Mouse (Mus musculus) midbrain, embryonic 11.5 days (tissue): ENCODE data around the gene Cym. TPM values are rescaled to one million over a fixed set of nuclear protein-coding genes. Genes with fewer than 3 reads are reported as not detected.

Experiments
- ATAC-seq: fragments of 200-750 bp; cut with Nextera tagmentation; 2 replicates; pipeline ENCODE4 v1.8.0; 2017; ENCODE audit warnings: moderate TSS enrichment, moderate library complexity; ENCODE audit not compliant: low FRiP score
- DNase-seq: peaks from one replicate; pipeline ENCODE4 v3.0.0; 2015; ENCODE audit warnings: low spot score; ENCODE audit errors: missing footprints
- H3K27ac ChIP-seq: fragments of 300-500 bp; sonication (generic); 2 replicates; pipeline ENCODE4 v1.5.1; 2014; ENCODE audit warnings: low read depth, low read length
- H3K27me3 ChIP-seq: fragments of 300-500 bp; sonication (generic); 2 replicates; pipeline ENCODE4 v1.6.1; 2014; ENCODE audit warnings: mild to moderate bottlenecking, low read length, moderate library complexity, mixed read lengths; ENCODE audit not compliant: control insufficient read depth, insufficient read depth
- H3K36me3 ChIP-seq: fragments of 300-500 bp; sonication (generic); 2 replicates; pipeline ENCODE4 v1.6.1; 2014; ENCODE audit warnings: mild to moderate bottlenecking, low read length, moderate library complexity, mixed read lengths; ENCODE audit not compliant: control insufficient read depth, insufficient read depth
- H3K4me1 ChIP-seq: fragments of 300-500 bp; sonication (generic); 2 replicates; pipeline ENCODE4 v1.6.1; 2014; ENCODE audit warnings: low read length; ENCODE audit not compliant: control insufficient read depth, insufficient read depth
- H3K4me2 ChIP-seq: fragments of 300-500 bp; sonication (generic); 2 replicates; pipeline ENCODE4 v1.6.1; 2014; ENCODE audit warnings: mild to moderate bottlenecking, moderate library complexity
- H3K4me3 ChIP-seq: fragments of 300-500 bp; sonication (generic); 2 replicates; pipeline ENCODE4 v1.5.1; 2014; ENCODE audit warnings: low read depth, low read length
- H3K9ac ChIP-seq: fragments of 300-500 bp; sonication (generic); 2 replicates; pipeline ENCODE4 v1.6.1; 2014; ENCODE audit warnings: low read length
- H3K9me3 ChIP-seq: fragments of 300-500 bp; sonication (generic); 2 replicates; pipeline ENCODE4 v1.6.1; 2016; ENCODE audit warnings: low read length; ENCODE audit not compliant: control insufficient read depth
- WGBS: fragments of 180-500 bp; shearing (Covaris S2); extraction: QIAGEN DNeasy Blood & Tissue Kit; methylation state at CpG from one replicate; pipeline ENCODE4 v1.1.7; 2014; 5-methylcytosine and 5-hydroxymethylcytosine counted together
- polyA plus RNA-seq: library from polyadenylated mRNA; unstranded; fragments of >200 nt; fragmentation: Nextera tagmentation; extraction: Ambion mirVana; gene quantifications from 2 replicates; pipeline ENCODE4 v1.2.1, GENCODE M21; 2014

Gene Cym
- polyA plus RNA-seq, 1 experiment from 2014 or later: not detected

GRCm38 (mm10) chr3:107187022-107187421 lies 34.5 kb downstream of the Cym start:
- H3K4me1 ChIP-seq: no peaks in the 10 kb centered on the region
- WGBS: 83% methylated on average over 4 of the region's 4 CpGs
- DNase-seq: no peak

GRCm38 (mm10) chr3:107185597-107185996 lies 35.9 kb downstream of the Cym start:
- no peak overlapping the region for H3K4me2 ChIP-seq
- no peak overlapping the region for H3K9ac ChIP-seq
- no peaks in the 10 kb centered on the region for H3K9me3 ChIP-seq
- no peaks in the 10 kb centered on the region for H3K36me3 ChIP-seq
- no peak for DNase-seq
- H3K27me3 ChIP-seq: no peaks in the 10 kb centered on the region
- no peak for ATAC-seq
- H3K4me1 ChIP-seq: no peaks in the 10 kb centered on the region
- H3K27ac ChIP-seq: no peak overlapping the region
- WGBS: 75% methylated on average over 3 of the region's 3 CpGs
- H3K4me3 ChIP-seq: no peak overlapping the region

More at GRCm38 (mm10) chr3:107187022-107187421, 34.5 kb downstream of the Cym start:
- Histone ChIP-seq H3K36me3 (no peaks in the 10 kb centered on the region), H3K27ac (no peak overlapping the region), H3K9me3 (no peaks in the 10 kb centered on the region), H3K27me3 (no peaks in the 10 kb centered on the region), H3K9ac (no peak overlapping the region), H3K4me2 (no peak overlapping the region), H3K4me3 (no peak overlapping the region)
- ATAC-seq: no peak

GRCm38 (mm10) chr3:107183178-107183577 lies 38.4 kb downstream of the Cym start:
- Histone ChIP-seq H3K4me1 (no peaks in the 10 kb centered on the region), H3K36me3 (no peaks in the 10 kb centered on the region), H3K9ac (no peak overlapping the region), H3K4me2 (no peak overlapping the region), H3K9me3 (no peaks in the 10 kb centered on the region), H3K27me3 (no peaks in the 10 kb centered on the region), H3K4me3 (no peak overlapping the region), H3K27ac (no peak overlapping the region)
- ATAC-seq: no peak
- DNase-seq: no peak
- 85% methylated on average over 3 of the region's 3 CpGs for WGBS

DNA sequence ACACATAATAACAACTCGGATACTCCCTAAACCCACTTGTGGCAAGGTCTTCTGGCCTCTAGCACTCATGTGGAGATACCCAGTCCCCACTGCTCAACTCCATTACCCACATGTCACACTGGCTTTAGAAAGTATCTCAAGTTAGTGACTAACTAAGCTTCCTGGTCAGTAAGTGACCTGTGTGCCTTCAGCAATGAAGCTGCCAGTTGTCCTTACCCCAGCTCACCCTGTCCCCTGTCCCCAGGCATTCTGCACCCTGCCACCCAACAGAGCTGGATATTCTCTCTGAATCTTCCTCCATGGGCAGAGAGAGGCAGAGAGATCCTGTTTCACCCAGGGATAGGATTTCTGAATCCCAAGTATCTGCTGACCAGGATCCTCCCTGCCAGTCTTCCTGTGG lies 38.8 kb downstream of the Cym start, which contains the start of gene Kcna10:
Kcna10 (plus strand) TSS at position 301 of the 400 bp plus-strand sequence.
- H3K9ac ChIP-seq: no peak within 1 kb of the TSS
- WGBS: 88% methylated on average over 1 of the region's 1 CpGs
- no peak within 1 kb of the TSS for H3K4me2 ChIP-seq
- H3K9me3 ChIP-seq: no peaks in the 10 kb centered on the region
- ATAC-seq: no peak
- H3K36me3 ChIP-seq: no peaks in the 10 kb centered on the region
- no peaks in the 10 kb centered on the region for H3K27me3 ChIP-seq
- H3K4me1 ChIP-seq: no peaks in the 10 kb centered on the region
- DNase-seq: no peak
- H3K4me3 ChIP-seq: no peak within 1 kb of the TSS
- no peak within 1 kb of the TSS for H3K27ac ChIP-seq

GRCm38 (mm10) chr3:107180860-107181259 lies 40.7 kb downstream of the Cym start:
- WGBS: 78% methylated on average over 2 of the region's 2 CpGs

DNA sequence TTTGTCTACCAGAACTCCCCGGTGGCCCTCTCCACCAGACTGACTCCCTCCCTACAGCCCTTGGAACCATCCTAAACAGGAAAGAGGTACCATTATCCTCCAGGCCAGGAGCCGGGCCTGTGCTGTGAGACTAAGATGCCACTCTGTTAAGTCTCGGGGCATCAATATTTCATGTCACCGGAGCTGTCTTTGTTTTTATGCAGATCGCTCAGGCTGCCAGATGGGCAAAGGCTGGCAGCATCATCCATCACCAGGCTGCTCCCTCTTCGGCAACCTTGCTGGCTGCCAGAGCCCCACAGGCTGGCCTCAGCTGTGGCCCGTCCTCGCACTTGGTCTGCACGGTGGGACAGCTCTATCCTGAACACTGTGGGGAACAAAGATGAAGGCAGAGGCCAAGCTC lies 45.0 kb downstream of the Cym start:
- Histone ChIP-seq H3K4me2 (no peak overlapping the region), H3K4me3 (no peak overlapping the region), H3K27ac (no peak overlapping the region), H3K4me1 (no peaks in the 10 kb centered on the region), H3K9ac (no peak overlapping the region), H3K36me3 (no peaks in the 10 kb centered on the region), H3K9me3 (no peaks in the 10 kb centered on the region), H3K27me3 (no peaks in the 10 kb centered on the region)
- WGBS: 88% methylated on average over 9 of the region's 9 CpGs
- ATAC-seq (no peak), DNase-seq (no peak)

More at GRCm38 (mm10) chr3:107180860-107181259, 40.7 kb downstream of the Cym start:
- no peak overlapping the region for H3K4me3 ChIP-seq
- no peak overlapping the region for H3K27ac ChIP-seq
- H3K9ac ChIP-seq: no peak overlapping the region
- H3K4me1 ChIP-seq: no peaks in the 10 kb centered on the region
- no peak overlapping the region for H3K4me2 ChIP-seq
- no peaks in the 10 kb centered on the region for H3K27me3 ChIP-seq
- ATAC-seq (no peak), DNase-seq (no peak)
- no peaks in the 10 kb centered on the region for H3K9me3 ChIP-seq
- H3K36me3 ChIP-seq: no peaks in the 10 kb centered on the region

GRCm38 (mm10) chr3:107175486-107175885 lies 46.0 kb downstream of the Cym start:
- Histone ChIP-seq H3K27ac (no peak overlapping the region), H3K4me2 (no peak overlapping the region), H3K27me3 (no peaks in the 10 kb centered on the region), H3K9me3 (no peaks in the 10 kb centered on the region), H3K4me3 (no peak overlapping the region), H3K4me1 (no peaks in the 10 kb centered on the region), H3K36me3 (no peaks in the 10 kb centered on the region), H3K9ac (no peak overlapping the region)
- ATAC-seq (no peak), DNase-seq (no peak)
- 85% methylated on average over 4 of the region's 4 CpGs for WGBS

DNA sequence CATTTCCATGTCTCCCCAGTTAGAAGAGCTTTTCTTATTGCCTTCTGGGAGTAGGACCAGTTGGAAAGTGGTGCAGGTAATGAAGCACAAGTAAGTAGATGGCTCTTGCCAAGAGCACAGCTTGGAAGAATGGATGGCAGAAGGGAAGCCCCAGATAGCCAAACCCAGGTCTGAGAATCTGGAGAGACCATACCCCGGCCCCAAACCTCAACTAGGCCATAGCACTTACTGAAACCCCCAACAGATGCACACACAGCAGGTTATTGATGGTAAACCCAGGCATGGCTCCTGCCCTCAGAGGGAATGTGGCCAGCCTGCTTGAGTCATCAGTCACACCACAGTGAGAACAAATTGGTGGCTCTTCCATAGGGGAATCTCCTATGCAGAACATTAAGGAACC lies 49.0 kb downstream of the Cym start:
- no peaks in the 10 kb centered on the region for H3K27me3 ChIP-seq
- no peak for ATAC-seq
- no peaks in the 10 kb centered on the region for H3K36me3 ChIP-seq
- DNase-seq: no peak
- H3K9ac ChIP-seq: no peak overlapping the region
- H3K4me3 ChIP-seq: no peak overlapping the region
- H3K27ac ChIP-seq: no peak overlapping the region
- H3K4me2 ChIP-seq: no peak overlapping the region
- no peaks in the 10 kb centered on the region for H3K4me1 ChIP-seq
- WGBS: 95% methylated on average over 1 of the region's 1 CpGs
- no peaks in the 10 kb centered on the region for H3K9me3 ChIP-seq

DNA sequence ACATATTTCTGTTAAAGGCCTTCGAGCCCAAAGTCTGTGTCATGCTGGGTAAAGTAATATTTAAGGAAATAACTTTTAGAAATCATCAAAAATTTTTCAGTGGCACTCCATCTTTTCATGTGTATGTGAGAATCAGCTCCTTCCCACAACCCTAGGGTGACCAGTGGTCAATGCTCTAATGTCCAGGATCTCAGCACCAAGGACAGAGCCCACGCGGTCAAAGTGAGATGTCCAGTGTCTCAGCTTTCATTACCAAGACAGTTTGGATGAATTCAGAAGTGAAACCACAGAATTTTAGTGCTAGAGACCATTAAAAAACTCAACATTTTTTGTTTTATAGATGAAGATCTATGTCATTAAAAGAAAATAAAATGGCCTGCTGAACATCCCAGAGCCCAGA lies 49.6 kb downstream of the Cym start:
- DNase-seq (no peak), ATAC-seq (no peak)
- no peak overlapping the region for H3K4me3 ChIP-seq
- H3K27ac ChIP-seq: no peak overlapping the region
- 85% methylated on average over 3 of the region's 3 CpGs for WGBS
- no peak overlapping the region for H3K9ac ChIP-seq
- no peaks in the 10 kb centered on the region for H3K9me3 ChIP-seq
- no peak overlapping the region for H3K4me2 ChIP-seq
- H3K4me1 ChIP-seq: no peaks in the 10 kb centered on the region
- no peaks in the 10 kb centered on the region for H3K27me3 ChIP-seq
- H3K36me3 ChIP-seq: no peaks in the 10 kb centered on the region

GRCm38 (mm10) chr3:107169552-107169951 lies 52.0 kb downstream of the Cym start:
- Histone ChIP-seq H3K4me3 (no peak overlapping the region), H3K27me3 (no peaks in the 10 kb centered on the region), H3K27ac (no peak overlapping the region), H3K9me3 (no peaks in the 10 kb centered on the region), H3K36me3 (no peaks in the 10 kb centered on the region), H3K4me1 (no peaks in the 10 kb centered on the region), H3K4me2 (no peak overlapping the region), H3K9ac (no peak overlapping the region)
- 72% methylated on average over 2 of the region's 2 CpGs for WGBS
- ATAC-seq (no peak), DNase-seq (no peak)
